Mouse (Mus musculus) NIH3T3 (cell line): ENCODE measurements around the gene BC034090.
"Not testable (repeated sequence)": the region's sequence is repeated elsewhere in the genome, so short reads cannot be mapped to it uniquely, and the experiment has no call there.

Source experiments
- DNase-seq: peaks from one replicate; pipeline ENCODE4 v3.0.0-alpha.2; 2012; ENCODE audit warnings: low read depth

BC034090 gene

DNA sequence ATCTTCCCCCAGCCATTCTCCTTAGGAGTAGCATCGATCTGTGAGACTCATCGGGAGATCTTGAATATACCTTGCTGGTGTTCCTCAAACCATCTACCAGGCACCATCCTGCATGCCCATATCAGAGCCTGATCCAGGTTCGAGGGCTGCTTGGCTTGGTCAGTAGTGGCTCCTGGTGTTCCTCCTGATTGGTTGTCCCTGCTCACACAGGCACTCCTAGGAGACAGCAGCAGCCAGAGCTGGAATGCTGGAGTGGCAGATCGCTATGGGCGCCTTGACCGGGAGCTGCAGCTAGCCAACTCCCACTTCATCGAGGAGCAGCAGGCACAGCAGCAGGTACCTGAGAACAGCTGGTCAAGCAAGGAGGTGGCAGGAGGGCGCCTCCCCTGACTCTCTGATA lies 53.0 kb downstream of the BC034090 start:
- no peak for DNase-seq

DNA sequence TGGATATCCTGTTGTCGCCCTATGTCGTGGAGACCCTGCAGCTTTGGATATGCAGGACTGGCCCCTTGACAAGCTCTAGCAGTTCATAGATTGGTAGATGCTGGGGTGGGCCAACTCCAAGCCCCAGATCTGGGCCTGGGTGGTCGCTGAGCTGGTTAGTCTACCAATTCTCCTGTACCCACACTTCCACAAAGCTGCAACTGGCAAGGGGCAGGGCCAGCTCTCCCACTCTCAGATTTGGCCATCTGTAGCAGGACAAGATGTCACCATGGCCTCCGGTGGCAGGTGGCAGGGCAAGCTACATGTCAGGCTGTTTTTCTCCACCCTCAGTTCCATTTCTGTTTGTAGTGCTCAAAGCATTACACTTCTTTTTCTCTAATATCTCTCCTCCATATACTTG lies 55.6 kb downstream of the BC034090 start:
- no peak for DNase-seq

DNA sequence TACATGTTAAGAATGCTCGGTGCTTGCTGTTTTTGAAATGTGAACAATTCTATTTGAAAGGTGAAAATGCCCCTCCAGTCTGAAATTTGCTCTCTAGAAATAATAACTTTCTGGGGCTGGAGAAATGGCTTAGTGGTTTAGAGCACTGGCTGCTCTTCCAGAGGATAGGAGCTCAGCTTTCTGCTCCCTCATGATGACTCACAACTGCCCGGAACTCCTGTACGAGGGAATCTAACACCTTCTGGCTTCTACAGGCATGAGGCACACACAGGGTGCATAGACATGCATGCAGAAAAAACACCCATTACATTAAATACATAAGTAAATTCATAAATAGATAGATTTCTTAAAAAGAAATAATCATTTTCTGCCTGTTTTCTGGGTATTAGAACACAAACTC lies 60.1 kb downstream of the BC034090 start:
- peak; percentile 69 for DNase-seq

DNA sequence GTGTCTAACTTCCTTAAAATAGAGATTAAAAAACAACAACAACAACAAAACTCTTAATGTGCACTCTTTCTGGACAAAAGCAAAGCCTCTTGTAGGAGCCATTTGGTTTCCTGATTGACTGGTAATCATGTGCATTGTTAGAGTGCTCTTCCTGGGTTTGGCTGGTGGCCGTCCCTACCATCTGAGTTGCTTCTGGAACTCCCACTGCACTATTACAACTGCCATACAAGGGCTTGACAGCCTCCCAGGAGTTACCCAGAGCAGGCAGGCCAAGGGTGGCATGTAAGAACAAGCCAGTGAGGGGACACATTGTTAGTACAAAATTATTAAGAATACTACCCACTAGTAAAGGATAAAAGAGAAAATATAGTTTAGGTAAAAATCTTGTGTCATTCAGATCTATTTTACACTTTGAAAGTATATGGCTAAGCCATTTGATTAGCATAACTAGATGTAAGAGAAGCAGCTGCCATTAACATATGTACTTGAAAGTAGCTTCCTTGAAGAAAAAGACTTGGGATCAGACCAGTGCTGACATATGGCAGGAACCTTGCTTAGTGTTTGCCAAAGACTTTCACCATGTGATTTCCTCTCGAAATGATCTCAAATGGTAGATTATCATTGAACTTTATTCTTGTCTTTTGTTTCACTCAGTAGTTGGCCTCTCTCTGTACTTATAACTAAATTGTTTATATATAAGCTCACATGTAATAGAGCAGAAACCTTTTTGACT lies 65.9 kb downstream of the BC034090 start:
- no peak for DNase-seq

DNA sequence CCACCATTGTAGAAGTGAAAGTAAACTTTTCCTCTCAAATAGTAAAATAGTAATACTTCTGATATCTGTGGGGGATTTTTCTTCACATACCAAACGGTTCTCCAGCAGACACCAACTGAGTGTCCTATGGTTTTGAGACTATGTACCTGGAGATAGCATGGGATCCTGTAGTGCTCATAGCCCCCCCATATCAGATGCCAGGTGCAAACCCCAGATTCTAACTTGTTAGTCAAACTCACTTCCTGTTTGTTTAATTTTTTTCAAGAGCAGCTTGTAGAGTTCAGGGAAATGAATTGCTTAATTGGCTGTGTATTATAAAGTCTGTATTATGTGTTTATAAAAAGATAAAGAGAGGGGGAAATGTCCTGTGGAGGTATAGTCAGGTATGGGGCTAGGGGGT lies 69.8 kb downstream of the BC034090 start:
- no peak for DNase-seq

DNA sequence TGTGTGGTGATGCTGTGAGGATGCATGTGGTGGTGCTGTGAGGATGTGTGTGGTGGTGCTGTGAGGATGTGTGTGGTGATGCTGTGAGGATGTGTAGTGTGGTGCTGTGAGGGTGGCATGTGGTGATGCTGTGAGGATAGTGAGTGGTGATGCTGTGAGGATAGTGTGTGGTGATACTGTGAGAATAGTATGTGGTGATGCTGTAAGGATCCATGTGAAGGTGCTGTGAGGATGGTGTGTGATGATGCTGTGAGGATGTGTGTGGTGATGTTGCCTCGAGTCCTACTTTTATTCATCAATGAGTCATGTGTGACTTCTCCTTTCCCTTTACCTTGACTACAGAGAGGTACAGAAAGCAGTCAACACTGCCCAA lies 70.6 kb downstream of the BC034090 start:
- not testable (repeated sequence) for DNase-seq

DNA sequence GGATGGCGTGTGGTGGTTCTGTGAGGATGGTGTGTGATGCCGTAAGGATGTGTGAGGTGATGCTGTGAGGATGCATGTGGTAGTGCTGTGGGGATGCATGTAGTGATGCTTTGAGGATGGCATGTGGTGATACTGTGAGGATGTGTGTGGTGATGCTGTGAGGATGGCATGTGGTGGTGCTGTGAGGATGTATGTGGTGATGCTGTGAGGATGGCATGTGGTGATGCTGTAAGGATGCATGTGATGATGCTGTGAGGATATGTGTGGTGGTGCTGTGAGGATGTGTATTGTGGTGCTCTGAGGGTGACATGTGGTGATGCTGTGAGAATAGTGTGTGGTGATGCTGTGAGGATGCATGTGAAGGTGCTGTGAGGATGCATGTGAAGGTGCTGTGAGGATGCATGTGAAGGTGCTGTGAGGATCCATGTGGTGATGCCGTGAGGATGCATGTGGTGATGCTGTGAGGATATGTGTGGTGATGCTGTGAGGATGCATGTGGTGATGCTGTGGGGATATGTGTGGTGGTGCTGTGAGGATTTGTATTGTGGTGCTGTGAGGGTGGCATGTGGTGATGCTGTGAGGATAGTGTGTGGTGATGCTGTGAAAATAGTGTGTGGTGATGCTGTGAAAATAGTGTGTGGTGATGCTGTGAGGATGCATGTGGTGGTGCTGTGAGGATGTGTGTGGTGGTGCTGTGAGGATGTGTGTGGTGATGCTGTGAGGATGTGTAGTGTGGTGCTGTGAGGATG lies 71.2 kb downstream of the BC034090 start:
- no peak for DNase-seq

DNA sequence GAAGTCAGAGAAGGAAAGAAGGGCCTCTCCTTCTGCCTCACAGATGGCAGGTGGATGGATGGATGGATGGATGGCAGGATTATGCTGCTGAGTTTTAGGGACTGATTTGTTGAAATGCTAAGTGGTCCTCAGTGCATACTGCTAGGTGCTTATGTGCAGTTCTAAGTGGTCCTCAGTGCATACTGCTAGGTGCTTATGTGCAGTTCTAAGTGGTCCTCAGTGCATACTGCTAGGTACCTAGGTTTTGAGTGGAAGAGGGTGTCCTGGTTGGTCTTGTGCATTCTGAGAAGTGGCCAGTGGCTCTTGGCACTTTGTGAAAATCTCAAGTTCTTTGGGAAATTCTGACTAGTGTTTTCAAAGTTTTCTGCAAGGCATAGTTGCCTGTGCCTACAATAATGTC lies 74.3 kb downstream of the BC034090 start:
- no peak for DNase-seq

DNA sequence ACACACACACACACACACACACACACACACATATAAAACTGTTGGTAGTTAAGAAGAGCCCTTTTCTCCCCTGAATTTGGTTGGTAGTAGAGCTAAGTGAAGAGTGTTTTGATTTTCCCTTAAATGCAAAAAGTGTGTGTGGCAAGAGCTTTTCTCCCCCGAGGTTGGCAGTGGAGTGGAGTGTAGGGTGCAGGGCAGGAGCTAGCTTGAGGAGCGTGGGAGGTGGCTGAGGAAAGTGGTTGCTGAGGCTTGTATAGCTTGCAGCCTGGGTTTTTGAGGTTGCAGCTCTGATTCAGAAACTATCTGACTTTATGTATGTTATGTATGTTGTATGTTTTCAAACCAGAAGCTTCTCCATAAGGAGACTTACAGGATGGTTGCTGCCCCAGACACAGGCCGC lies 76.8 kb downstream of the BC034090 start:
- peak; percentile 18 for DNase-seq
